Mouse (Mus musculus): ENCODE results near the gene Ano6. TPM values are rescaled to one million over a fixed set of nuclear protein-coding genes. Genes with fewer than 3 reads are reported as not detected.

Ano6 gene
- polyA plus RNA-seq, 1 experiment from 2014 or later, result 30.8 TPM

GRCm38 (mm10) chr15:95977169-95977938, 186.7 kb downstream of the Ano6 start:
- no peak for ATAC-seq (ENCODE audit: low FRiP score)
- WGBS, result 79% methylated on average over 8 of the region's 8 CpGs

GRCm38 (mm10) chr15:95977939-95978252, 187.3 kb downstream of the Ano6 start:
- no peaks in the 10 kb centered on the region for H3K9me3 ChIP-seq (ENCODE audit: control insufficient read depth, low read length)
- no peaks in the 10 kb centered on the region for H3K4me1 ChIP-seq (ENCODE audit: control insufficient read depth, insufficient read depth, low read length)
- H3K4me3 ChIP-seq (ENCODE audit: low read depth, low read length), result no peak overlapping the region
- H3K27ac ChIP-seq (ENCODE audit: low read depth, low read length), result no peak overlapping the region
- WGBS, result 87% methylated on average over 3 of the region's 3 CpGs
- H3K9ac ChIP-seq (ENCODE audit: low read length), result no peak overlapping the region
- H3K4me2 ChIP-seq, result no peak overlapping the region
- no peaks in the 10 kb centered on the region for H3K36me3 ChIP-seq (ENCODE audit: control insufficient read depth, insufficient read depth, low read length)
- H3K27me3 ChIP-seq (ENCODE audit: control insufficient read depth, insufficient read depth, low read length), result no peaks in the 10 kb centered on the region
- ATAC-seq (ENCODE audit: low FRiP score) (no peak), DNase-seq (ENCODE audit: low spot score, missing footprints) (peak; percentile 64)

More at GRCm38 (mm10) chr15:95977169-95977938, 186.7 kb downstream of the Ano6 start:
- no peaks in the 10 kb centered on the region for H3K4me1 ChIP-seq (ENCODE audit: control insufficient read depth, insufficient read depth, low read length)
- H3K4me2 ChIP-seq, result no peak overlapping the region
- no peaks in the 10 kb centered on the region for H3K9me3 ChIP-seq (ENCODE audit: control insufficient read depth, low read length)
- no peaks in the 10 kb centered on the region for H3K27me3 ChIP-seq (ENCODE audit: control insufficient read depth, insufficient read depth, low read length)
- H3K9ac ChIP-seq (ENCODE audit: low read length), result no peak overlapping the region
- DNase-seq (ENCODE audit: low spot score, missing footprints), result peak; percentile 47
- no peak overlapping the region for H3K27ac ChIP-seq (ENCODE audit: low read depth, low read length)
- H3K4me3 ChIP-seq (ENCODE audit: low read depth, low read length), result no peak overlapping the region
- no peaks in the 10 kb centered on the region for H3K36me3 ChIP-seq (ENCODE audit: control insufficient read depth, insufficient read depth, low read length)

GRCm38 (mm10) chr15:95980641-95981040, 190.0 kb downstream of the Ano6 start:
- Histone ChIP-seq H3K4me1 (ENCODE audit: control insufficient read depth, insufficient read depth, low read length) (no peaks in the 10 kb centered on the region), H3K4me2 (no peak overlapping the region), H3K27me3 (ENCODE audit: control insufficient read depth, insufficient read depth, low read length) (no peaks in the 10 kb centered on the region), H3K27ac (ENCODE audit: low read depth, low read length) (no peak overlapping the region), H3K4me3 (ENCODE audit: low read depth, low read length) (no peak overlapping the region), H3K36me3 (ENCODE audit: control insufficient read depth, insufficient read depth, low read length) (no peaks in the 10 kb centered on the region), H3K9ac (ENCODE audit: low read length) (no peak overlapping the region), H3K9me3 (ENCODE audit: control insufficient read depth, low read length) (no peaks in the 10 kb centered on the region)
- DNase-seq (ENCODE audit: low spot score, missing footprints), result peak; percentile 73
- no peak for ATAC-seq (ENCODE audit: low FRiP score)
- 79% methylated on average over 5 of the region's 5 CpGs for WGBS

- H3K4me2 ChIP-seq, result no peak overlapping the region
- no peaks in the 10 kb centered on the region for H3K27me3 ChIP-seq (ENCODE audit: control insufficient read depth, insufficient read depth, low read length)
- H3K4me1 ChIP-seq (ENCODE audit: control insufficient read depth, insufficient read depth, low read length), result no peaks in the 10 kb centered on the region
- WGBS, result 93% methylated on average over 3 of the region's 3 CpGs
- ATAC-seq (ENCODE audit: low FRiP score), result no peak
- H3K4me3 ChIP-seq (ENCODE audit: low read depth, low read length), result no peak overlapping the region
- H3K9me3 ChIP-seq (ENCODE audit: control insufficient read depth, low read length), result no peaks in the 10 kb centered on the region
- no peaks in the 10 kb centered on the region for H3K36me3 ChIP-seq (ENCODE audit: control insufficient read depth, insufficient read depth, low read length)
- no peak overlapping the region for H3K9ac ChIP-seq (ENCODE audit: low read length)
- no peak for DNase-seq (ENCODE audit: low spot score, missing footprints)
- no peak overlapping the region for H3K27ac ChIP-seq (ENCODE audit: low read depth, low read length)
These were observed 197.3 kb downstream of the Ano6 start for GRCm38 (mm10) chr15:95987916-95988315.

- ATAC-seq (ENCODE audit: low FRiP score), result no peak
- DNase-seq (ENCODE audit: low spot score, missing footprints), result no peak
- H3K27ac ChIP-seq (ENCODE audit: low read depth, low read length), result no peak overlapping the region
- no peaks in the 10 kb centered on the region for H3K27me3 ChIP-seq (ENCODE audit: control insufficient read depth, insufficient read depth, low read length)
- no peak overlapping the region for H3K4me3 ChIP-seq (ENCODE audit: low read depth, low read length)
- no peaks in the 10 kb centered on the region for H3K4me1 ChIP-seq (ENCODE audit: control insufficient read depth, insufficient read depth, low read length)
- WGBS, result 91% methylated on average over 9 of the region's 9 CpGs
- H3K4me2 ChIP-seq, result no peak overlapping the region
- H3K36me3 ChIP-seq (ENCODE audit: control insufficient read depth, insufficient read depth, low read length), result no peaks in the 10 kb centered on the region
- H3K9me3 ChIP-seq (ENCODE audit: control insufficient read depth, low read length), result no peaks in the 10 kb centered on the region
- H3K9ac ChIP-seq (ENCODE audit: low read length), result no peak overlapping the region
These were observed 199.0 kb downstream of the Ano6 start for GRCm38 (mm10) chr15:95989496-95990124.

- ATAC-seq (ENCODE audit: low FRiP score), result no peak
- DNase-seq (ENCODE audit: low spot score, missing footprints), result peak; percentile 70
- Histone ChIP-seq H3K36me3 (ENCODE audit: control insufficient read depth, insufficient read depth, low read length) (no peaks in the 10 kb centered on the region), H3K27ac (ENCODE audit: low read depth, low read length) (no peak overlapping the region), H3K9me3 (ENCODE audit: control insufficient read depth, low read length) (no peaks in the 10 kb centered on the region), H3K4me1 (ENCODE audit: control insufficient read depth, insufficient read depth, low read length) (no peaks in the 10 kb centered on the region), H3K4me2 (no peak overlapping the region), H3K4me3 (ENCODE audit: low read depth, low read length) (no peak overlapping the region), H3K27me3 (ENCODE audit: control insufficient read depth, insufficient read depth, low read length) (no peaks in the 10 kb centered on the region), H3K9ac (ENCODE audit: low read length) (no peak overlapping the region)
- WGBS, result 85% methylated on average over 6 of the region's 6 CpGs
These were observed 212.4 kb downstream of the Ano6 start for GRCm38 (mm10) chr15:96002958-96003601.

- DNase-seq (ENCODE audit: low spot score, missing footprints) (no peak), ATAC-seq (ENCODE audit: low FRiP score) (no peak)
- no peaks in the 10 kb centered on the region for H3K9me3 ChIP-seq (ENCODE audit: control insufficient read depth, low read length)
- no peak overlapping the region for H3K9ac ChIP-seq (ENCODE audit: low read length)
- no peaks in the 10 kb centered on the region for H3K4me1 ChIP-seq (ENCODE audit: control insufficient read depth, insufficient read depth, low read length)
- WGBS, result 84% methylated on average over 16 of the region's 16 CpGs
- H3K4me2 ChIP-seq, result no peak overlapping the region
- no peak overlapping the region for H3K27ac ChIP-seq (ENCODE audit: low read depth, low read length)
- no peaks in the 10 kb centered on the region for H3K27me3 ChIP-seq (ENCODE audit: control insufficient read depth, insufficient read depth, low read length)
- no peaks in the 10 kb centered on the region for H3K36me3 ChIP-seq (ENCODE audit: control insufficient read depth, insufficient read depth, low read length)
- no peak overlapping the region for H3K4me3 ChIP-seq (ENCODE audit: low read depth, low read length)
These were observed 221.2 kb downstream of the Ano6 start for GRCm38 (mm10) chr15:96011640-96012390.

GRCm38 (mm10) chr15:96012391-96012775, 221.7 kb downstream of the Ano6 start:
- H3K9me3 ChIP-seq (ENCODE audit: control insufficient read depth, low read length), result no peaks in the 10 kb centered on the region
- 0 out of 2 replicates have a peak, but pooled peaks have one; percentile 16 for ATAC-seq (ENCODE audit: low FRiP score)
- WGBS, result 63% methylated on average over 8 of the region's 8 CpGs

More at GRCm38 (mm10) chr15:96012391-96012775, 221.7 kb downstream of the Ano6 start:
- Histone ChIP-seq H3K27me3 (ENCODE audit: control insufficient read depth, insufficient read depth, low read length) (no peaks in the 10 kb centered on the region), H3K4me2 (no peak overlapping the region), H3K4me1 (ENCODE audit: control insufficient read depth, insufficient read depth, low read length) (no peaks in the 10 kb centered on the region), H3K9ac (ENCODE audit: low read length) (no peak overlapping the region), H3K36me3 (ENCODE audit: control insufficient read depth, insufficient read depth, low read length) (no peaks in the 10 kb centered on the region), H3K27ac (ENCODE audit: low read depth, low read length) (no peak overlapping the region), H3K4me3 (ENCODE audit: low read depth, low read length) (no peak overlapping the region)
- no peak for DNase-seq (ENCODE audit: low spot score, missing footprints)
